Mouse (Mus musculus) liver, adult 2 months (tissue): ENCODE data around the gene Rho. TPM values are rescaled to one million over a fixed set of nuclear protein-coding genes. Genes with fewer than 3 reads are reported as not detected.

Experiments
- DNase-seq: peaks from one replicate; pipeline ENCODE4 v3.0.0-alpha.2; 2011; ENCODE audit warnings: low read depth, low spot score; ENCODE audit errors: extremely low read depth
- H3K27ac ChIP-seq: fragments of 200-500 bp; replicated peaks from 2 replicates; pipeline ENCODE4 v1.5.1; 2012; ENCODE audit warnings: low read depth, mild to moderate bottlenecking, control low read depth, inconsistent platforms, low read length; ENCODE audit not compliant: insufficient read depth
- H3K27me3 ChIP-seq: fragments of 200-500 bp; 2 replicates; pipeline ENCODE4 v1.6.1; 2012; ENCODE audit warnings: mild to moderate bottlenecking, moderate library complexity, low read length, inconsistent platforms; ENCODE audit not compliant: control insufficient read depth, insufficient read depth
- H3K36me3 ChIP-seq: fragments of 200-500 bp; 2 replicates; pipeline ENCODE4 v1.6.1; 2012; ENCODE audit warnings: low read length, inconsistent platforms; ENCODE audit not compliant: control insufficient read depth, insufficient read depth
- H3K4me1 ChIP-seq: fragments of 200-500 bp; 2 replicates; pipeline ENCODE4 v1.6.1; 2011; ENCODE audit warnings: low read length; ENCODE audit not compliant: control insufficient read depth, insufficient read depth
- H3K4me3 ChIP-seq: fragments of 200-500 bp; 2 replicates; pipeline ENCODE4 v1.5.1; 2011; ENCODE audit warnings: low read depth, mild to moderate bottlenecking, control low read depth, low read length, moderate library complexity; ENCODE audit not compliant: insufficient read depth
- H3K79me2 ChIP-seq: fragments of 200-500 bp; 2 replicates; pipeline ENCODE4 v1.6.1; 2012; ENCODE audit warnings: inconsistent platforms, mild to moderate bottlenecking, low read length, moderate library complexity; ENCODE audit not compliant: control insufficient read depth, insufficient read depth
- H3K9ac ChIP-seq: fragments of 200-500 bp; 2 replicates; pipeline ENCODE4 v1.6.1; 2012; ENCODE audit warnings: low read depth, mild to moderate bottlenecking, control low read depth, inconsistent platforms, low read length
- CTCF ChIP-seq: fragments of 200-500 bp; IDR thresholded peaks from 2 replicates; pipeline ENCODE4 v1.5.1; 2011; ENCODE audit warnings: low read depth, low read length, control low read depth
- POLR2A ChIP-seq: fragments of 200-500 bp; IDR thresholded peaks from 2 replicates; pipeline ENCODE4 v1.6.1; 2011; ENCODE audit warnings: low read length, control low read depth; ENCODE audit not compliant: insufficient read depth; ENCODE audit errors: extremely low read depth
- WGBS: fragments of 180-500 bp; shearing (Covaris S2); methylation state at CpG from one replicate; pipeline ENCODE4 v1.1.7; 2018; 5-methylcytosine and 5-hydroxymethylcytosine counted together
- polyA plus RNA-seq: library from polyadenylated mRNA; depleted of rRNA; stranded (reverse); fragments of >200 nt; gene quantifications from 2 replicates; pipeline ENCODE4 v1.2.3, GENCODE M21; 2012
- total RNA-seq: library from RNA; depleted of rRNA; stranded (reverse); fragments of >200 nt; gene quantifications from 2 replicates; pipeline ENCODE4 v1.2.3, GENCODE M21; 2014

Gene Rho
- total and polyA plus RNA-seq, 2 experiments = 0.04 TPM; not detected in 1

DNA sequence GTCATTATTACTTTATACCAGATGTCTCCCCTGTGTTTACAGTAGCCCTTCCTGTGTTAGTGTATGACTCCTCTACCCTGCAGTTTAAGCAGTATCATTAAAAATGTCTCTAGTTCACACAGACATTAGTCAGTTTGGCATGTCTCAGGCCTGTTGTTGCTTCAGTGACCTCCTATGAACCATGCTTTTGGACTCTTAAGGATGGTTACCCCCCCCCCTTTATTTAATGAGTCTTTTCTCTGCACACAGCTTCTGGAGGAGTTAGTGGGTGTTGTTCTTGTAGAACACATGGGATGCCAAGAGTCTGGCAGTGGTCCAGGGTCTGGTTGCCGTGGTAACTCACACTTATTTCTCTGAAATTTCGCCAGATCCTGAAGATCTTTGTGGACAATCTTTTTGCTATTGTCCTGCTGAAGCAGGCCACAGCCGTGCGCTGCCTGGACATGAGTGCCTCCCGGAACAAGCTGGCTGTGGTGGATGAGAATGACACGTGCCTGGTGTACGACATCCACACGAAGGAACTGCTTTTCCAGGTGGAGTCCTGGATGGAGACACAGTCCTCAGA lies 40.0 kb upstream of the Rho start:
- no peak for TF ChIP-seq CTCF
- no peak for TF ChIP-seq POLR2A
- H3K4me3 ChIP-seq = no peak overlapping the region
- no peak for DNase-seq

DNA sequence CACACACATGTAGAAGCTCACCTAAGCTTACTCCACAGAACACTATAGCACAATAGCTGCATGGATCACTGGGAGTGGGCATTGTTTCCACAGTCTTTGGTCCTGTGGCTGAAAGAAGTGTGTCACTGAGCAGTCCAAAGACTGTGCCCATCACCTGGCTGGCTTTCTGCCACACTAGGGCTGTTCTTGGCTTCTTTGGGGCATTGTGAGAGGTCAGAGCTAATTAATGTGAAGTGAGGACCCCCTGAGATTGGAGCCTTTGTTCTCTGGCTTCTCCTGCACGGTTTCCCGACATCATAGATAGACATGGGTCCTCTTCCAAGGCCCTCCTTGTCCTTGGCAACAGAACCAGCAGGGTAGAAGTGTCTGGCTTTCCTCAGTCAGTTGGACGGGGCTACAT lies 39.2 kb upstream of the Rho start:
- WGBS = 81% methylated on average over 3 of the region's 3 CpGs
- TF ChIP-seq POLR2A (no peak), CTCF (no peak)
- H3K27me3 ChIP-seq = no peaks in the 10 kb centered on the region

More for the DNA sequence above, 40.0 kb upstream of the Rho start:
- Histone ChIP-seq H3K9ac (no peak overlapping the region), H3K27ac (no peak overlapping the region), H3K4me1 (0 out of 2 replicates have a peak, but pooled peaks cover 3% of the 10 kb centered on the region), H3K79me2 (no peaks in the 10 kb centered on the region), H3K36me3 (no peaks in the 10 kb centered on the region), H3K27me3 (no peaks in the 10 kb centered on the region)
- WGBS = 88% methylated on average over 8 of the region's 8 CpGs

DNA sequence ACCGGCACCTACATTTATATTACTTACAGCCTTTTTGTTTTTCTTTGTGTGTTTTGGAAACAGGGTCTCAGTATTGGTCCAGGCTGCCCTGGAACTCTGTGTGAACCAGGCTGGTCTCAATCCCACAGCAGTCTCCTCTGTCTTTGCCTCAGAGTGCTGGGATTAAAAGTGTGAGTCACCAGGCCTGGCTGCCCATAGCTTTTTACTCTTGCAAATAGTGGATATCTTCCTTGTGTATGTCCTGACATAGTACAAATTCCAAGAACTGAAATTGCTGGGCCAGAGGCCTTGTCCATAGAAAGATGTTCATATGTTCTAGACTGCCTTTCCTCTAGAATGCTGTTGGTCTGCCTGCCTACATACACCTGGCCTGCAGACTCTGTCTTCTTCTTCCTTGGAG lies 35.2 kb upstream of the Rho start:
- Histone ChIP-seq H3K4me1 (peaks cover 5% of the 10 kb centered on the region; the same call in 1 of the 2 replicates), H3K9ac (no peak overlapping the region), H3K36me3 (no peaks in the 10 kb centered on the region), H3K27ac (no peak overlapping the region), H3K27me3 (no peaks in the 10 kb centered on the region), H3K4me3 (no peak overlapping the region), H3K79me2 (no peaks in the 10 kb centered on the region)
- TF ChIP-seq POLR2A (no peak), CTCF (no peak)
- DNase-seq = no peak
- 88% methylated on average over 1 of the region's 1 CpGs for WGBS

More for the DNA sequence above, 39.2 kb upstream of the Rho start:
- Histone ChIP-seq H3K4me1 (peaks cover 5% of the 10 kb centered on the region; the same call in 1 of the 2 replicates), H3K4me3 (no peak overlapping the region), H3K27ac (no peak overlapping the region), H3K9ac (no peak overlapping the region), H3K79me2 (no peaks in the 10 kb centered on the region), H3K36me3 (no peaks in the 10 kb centered on the region)
- no peak for DNase-seq

DNA sequence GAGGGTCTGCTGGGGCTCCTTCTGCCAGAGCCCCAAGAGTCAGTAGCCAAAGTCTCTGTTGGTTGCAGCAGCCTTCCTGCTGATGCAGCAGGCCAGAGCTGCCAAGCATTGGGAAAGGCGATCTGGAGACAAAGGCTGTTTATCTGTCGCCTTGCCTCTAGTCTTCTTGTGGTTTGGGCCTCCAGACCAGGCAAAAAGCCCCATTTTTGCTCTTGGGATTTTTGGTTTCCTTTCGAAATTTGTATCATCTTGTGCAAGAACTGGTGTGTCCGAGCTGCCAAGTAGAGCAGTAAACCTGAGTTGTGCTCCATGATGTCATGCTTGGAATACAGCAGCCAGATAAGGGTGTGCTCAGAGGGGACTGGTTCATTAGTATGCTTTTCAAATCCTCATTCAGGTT lies 34.4 kb upstream of the Rho start:
- TF ChIP-seq CTCF = no peak
- TF ChIP-seq POLR2A = no peak
- Histone ChIP-seq H3K9ac (no peak overlapping the region), H3K27ac (no peak overlapping the region), H3K4me1 (peaks cover 7% of the 10 kb centered on the region; the same call in 1 of the 2 replicates), H3K27me3 (no peaks in the 10 kb centered on the region), H3K36me3 (no peaks in the 10 kb centered on the region), H3K4me3 (no peak overlapping the region), H3K79me2 (no peaks in the 10 kb centered on the region)
- 48% methylated on average over 4 of the region's 4 CpGs for WGBS
- DNase-seq = peak; percentile 65

DNA sequence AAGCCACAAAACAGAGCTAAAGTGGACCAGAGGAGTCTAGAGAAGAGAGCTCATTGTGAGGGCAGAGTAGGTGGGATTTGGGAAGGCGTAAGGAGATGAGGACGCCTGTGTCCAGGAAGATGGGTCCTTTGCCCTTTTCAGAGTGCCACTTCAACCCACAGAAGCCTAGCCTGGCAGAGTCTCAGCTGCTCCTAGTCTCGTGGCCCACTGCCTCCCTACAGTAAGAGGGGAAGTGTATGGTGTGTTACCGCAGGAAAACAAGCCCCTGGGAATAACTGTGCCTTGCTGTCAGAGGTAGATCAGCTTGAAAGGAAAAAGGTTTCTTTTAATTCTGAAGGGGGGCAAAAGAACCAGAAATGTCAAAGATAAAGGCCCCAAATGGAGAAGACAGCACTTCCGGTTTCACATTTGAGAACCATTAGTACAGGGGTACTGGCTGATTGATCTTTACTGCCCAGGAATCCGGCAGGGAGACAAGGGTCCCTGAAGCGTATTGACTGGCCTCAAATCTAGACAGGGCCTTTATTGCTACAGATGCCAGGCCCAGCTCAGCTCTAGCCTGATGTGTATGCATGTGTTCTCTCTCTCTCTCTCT lies 33.5 kb upstream of the Rho start:
- TF ChIP-seq CTCF = no peak
- no peak for TF ChIP-seq POLR2A
- H3K4me1 ChIP-seq = peaks cover 7% of the 10 kb centered on the region; the same call in 1 of the 2 replicates
- H3K27me3 ChIP-seq = no peaks in the 10 kb centered on the region
- DNase-seq = no peak
- H3K9ac ChIP-seq = no peak overlapping the region
- 82% methylated on average over 7 of the region's 7 CpGs for WGBS
- no peaks in the 10 kb centered on the region for H3K36me3 ChIP-seq
- H3K4me3 ChIP-seq = no peak overlapping the region
- H3K79me2 ChIP-seq = no peaks in the 10 kb centered on the region
- no peak overlapping the region for H3K27ac ChIP-seq

DNA sequence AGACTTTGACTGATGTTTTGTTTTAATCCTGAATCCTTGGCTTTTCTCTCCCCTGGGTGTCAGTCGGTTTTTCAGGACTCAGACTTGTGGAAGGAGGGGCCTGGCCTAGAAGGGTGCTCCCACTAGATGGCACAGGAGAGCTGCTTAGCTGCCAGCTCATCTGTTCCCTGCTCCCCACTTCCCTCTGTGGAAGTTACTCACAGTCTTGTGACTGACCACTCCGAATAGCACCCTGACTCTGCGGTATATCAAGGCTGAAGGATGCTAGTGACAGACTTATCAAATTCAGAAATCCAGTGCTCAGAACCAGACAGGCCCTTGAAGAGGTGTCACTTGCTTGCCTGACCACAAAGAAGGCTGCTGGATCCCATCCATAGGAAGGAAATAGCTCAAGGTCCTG lies 30.5 kb upstream of the Rho start:
- Histone ChIP-seq H3K79me2 (no peaks in the 10 kb centered on the region), H3K27ac (peak overlapping the region; percentile 29), H3K9ac (no peak overlapping the region), H3K36me3 (no peaks in the 10 kb centered on the region), H3K27me3 (no peaks in the 10 kb centered on the region), H3K4me3 (no peak overlapping the region), H3K4me1 (peaks cover 7% of the 10 kb centered on the region; the same call in 1 of the 2 replicates)
- WGBS = 27% methylated on average over 3 of the region's 3 CpGs
- TF ChIP-seq POLR2A (no peak), CTCF (peak; percentile 88)
- peak; percentile 52 for DNase-seq
